Mouse (Mus musculus) E14TG2a.4 (cell line): Measurements from ENCODE around the gene Fut11.

ENCODE experiments used
- H3K27me3 ChIP-seq: 2 replicates; pipeline ENCODE4 v1.6.1; 2014; ENCODE audit warnings: low read length, control low read depth; ENCODE audit not compliant: insufficient read depth
- H3K36me3 ChIP-seq: 2 replicates; pipeline ENCODE4 v1.6.1; 2014; ENCODE audit warnings: low read length, control low read depth; ENCODE audit not compliant: insufficient read depth
- H3K4me1 ChIP-seq: replicated peaks from 2 replicates; pipeline ENCODE4 v1.6.1; 2014; ENCODE audit warnings: low read depth, low read length, control low read depth
- H3K4me3 ChIP-seq: replicated peaks from 2 replicates; pipeline ENCODE4 v1.5.1; 2014; ENCODE audit warnings: mild to moderate bottlenecking, low read length
- H3K9me3 ChIP-seq: 2 replicates; pipeline ENCODE4 v1.6.1; 2014; ENCODE audit warnings: low read length, control low read depth
- CTCF ChIP-seq: conservative IDR thresholded peaks from 2 replicates; pipeline ENCODE4 v1.5.1; 2014; ENCODE audit warnings: low read length
- NANOG ChIP-seq: IDR thresholded peaks from 2 replicates; pipeline ENCODE4 v1.6.1; 2014; ENCODE audit warnings: borderline replicate concordance, low read length, mixed read lengths
- POU5F1 ChIP-seq: IDR thresholded peaks from 2 replicates; pipeline ENCODE4 v1.6.1; 2014; ENCODE audit warnings: low read length, borderline replicate concordance

Fut11 gene

DNA sequence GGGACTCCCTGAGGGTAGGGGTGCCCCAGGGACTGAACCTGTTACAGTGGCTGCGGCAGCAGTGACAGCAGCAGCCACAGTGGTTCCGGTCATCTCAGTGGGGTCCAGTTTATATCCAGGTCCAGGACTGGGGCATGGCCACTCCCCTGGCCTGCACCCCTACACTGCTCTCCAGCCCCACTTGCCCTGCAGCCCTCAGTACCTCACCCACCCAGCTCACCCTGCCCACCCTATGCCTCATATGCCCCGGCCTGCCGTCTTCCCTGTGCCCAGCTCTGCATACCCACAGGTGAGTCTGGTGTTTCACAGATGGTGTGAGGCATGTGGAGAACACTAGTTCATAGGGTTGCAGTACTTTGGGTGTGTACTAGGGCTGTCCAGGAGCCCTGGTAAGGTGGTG, 26.6 kb downstream of the Fut11 start:
- no peak overlapping the region for H3K4me3 ChIP-seq
- H3K4me1 ChIP-seq: no peaks in the 10 kb centered on the region
- peaks cover 76% of the 10 kb centered on the region for H3K36me3 ChIP-seq
- H3K27me3 ChIP-seq: no peaks in the 10 kb centered on the region
- TF ChIP-seq CTCF (no peak), NANOG (no peak), POU5F1 (no peak)
- H3K9me3 ChIP-seq: no peaks in the 10 kb centered on the region

- no peak overlapping the region for H3K4me3 ChIP-seq
- TF ChIP-seq POU5F1 (no peak), CTCF (no peak), NANOG (no peak)
- H3K9me3 ChIP-seq: no peaks in the 10 kb centered on the region
- peaks cover 70% of the 10 kb centered on the region for H3K36me3 ChIP-seq
- peaks cover 4% of the 10 kb centered on the region for H3K4me1 ChIP-seq
- H3K27me3 ChIP-seq: no peaks in the 10 kb centered on the region
Observed at GRCm38 (mm10) chr14:20723006-20723405, 28.2 kb downstream of the Fut11 start.

- peaks cover 61% of the 10 kb centered on the region for H3K36me3 ChIP-seq
- no peak overlapping the region for H3K4me3 ChIP-seq
- no peaks in the 10 kb centered on the region for H3K27me3 ChIP-seq
- H3K4me1 ChIP-seq: peaks cover 13% of the 10 kb centered on the region
- TF ChIP-seq POU5F1 (no peak), NANOG (no peak), CTCF (peak; percentile 94)
- H3K9me3 ChIP-seq: no peaks in the 10 kb centered on the region
Observed at GRCm38 (mm10) chr14:20724043-20724442, 29.3 kb downstream of the Fut11 start.

DNA sequence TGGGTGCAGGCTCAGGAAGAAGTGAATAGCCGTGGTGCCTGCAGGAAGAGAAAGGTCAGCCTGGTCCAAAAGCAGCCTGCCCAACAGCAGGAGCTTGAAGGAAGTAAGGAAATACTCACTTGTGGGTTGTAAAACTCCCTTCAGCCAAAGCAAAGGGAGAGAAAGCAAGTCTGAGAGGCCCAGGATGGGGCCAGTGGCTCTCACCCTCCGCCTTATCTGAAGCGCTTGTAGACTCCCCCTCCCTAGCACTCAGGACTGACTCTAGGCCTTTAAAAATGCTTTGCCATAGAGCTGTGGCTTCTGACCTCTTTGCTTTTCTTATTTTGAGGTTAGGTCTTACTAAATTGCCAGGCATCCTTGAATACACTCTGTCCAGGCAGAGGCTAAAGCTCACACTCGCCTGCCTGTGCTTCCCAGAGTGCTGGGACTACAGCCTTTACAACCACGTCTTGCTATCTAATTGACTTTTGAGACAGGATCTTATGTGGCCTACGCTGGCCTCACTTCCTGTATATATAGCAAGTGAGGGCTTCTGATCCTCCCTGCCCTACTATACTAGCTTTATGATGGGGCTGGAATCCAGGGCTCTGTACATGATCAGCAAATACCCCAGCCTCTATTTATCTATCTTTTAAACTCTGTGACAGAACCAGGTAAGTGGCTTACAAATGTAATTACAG, 31.0 kb downstream of the Fut11 start:
- no peak for TF ChIP-seq NANOG
- no peak for TF ChIP-seq CTCF
- no peak for TF ChIP-seq POU5F1
- Histone ChIP-seq H3K36me3 (peaks cover 48% of the 10 kb centered on the region), H3K27me3 (peaks cover 12% of the 10 kb centered on the region), H3K4me1 (peaks cover 26% of the 10 kb centered on the region), H3K9me3 (no peaks in the 10 kb centered on the region), H3K4me3 (no peak overlapping the region)

DNA sequence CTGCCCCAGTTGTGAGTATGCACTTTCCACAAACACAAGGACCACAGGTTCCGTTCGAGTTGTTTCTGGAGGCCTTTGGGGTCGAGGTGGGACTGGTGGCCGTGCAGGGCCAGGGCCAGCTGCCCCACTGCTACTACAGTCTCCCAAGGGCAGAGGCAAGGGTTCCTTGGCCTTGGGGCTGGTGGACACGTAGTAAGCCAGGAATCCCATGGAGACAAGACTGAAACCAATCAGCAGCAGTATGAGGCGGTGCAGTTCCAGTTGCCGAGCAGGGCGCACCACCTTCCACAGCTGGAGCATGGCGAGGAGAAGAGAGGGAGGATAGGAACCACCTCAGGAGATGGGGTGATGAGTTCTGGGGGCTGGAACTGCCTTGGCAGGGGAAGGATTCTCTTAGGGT, 35.1 kb downstream of the Fut11 start:
- Histone ChIP-seq H3K9me3 (no peaks in the 10 kb centered on the region), H3K4me3 (peak overlapping the region; percentile 71), H3K4me1 (peaks cover 34% of the 10 kb centered on the region)

GRCm38 (mm10) chr14:20730853-20731602, 36.3 kb downstream of the Fut11 start:
- H3K36me3 ChIP-seq: peaks cover 20% of the 10 kb centered on the region
- TF ChIP-seq CTCF (no peak), POU5F1 (no peak), NANOG (no peak)
- no peak overlapping the region for H3K4me3 ChIP-seq

More for the DNA sequence above, 35.1 kb downstream of the Fut11 start:
- Histone ChIP-seq H3K27me3 (peaks cover 44% of the 10 kb centered on the region), H3K36me3 (peaks cover 17% of the 10 kb centered on the region)
- TF ChIP-seq CTCF: no peak

GRCm38 (mm10) chr14:20733041-20733951, 38.5 kb downstream of the Fut11 start:
- peaks cover 21% of the 10 kb centered on the region for H3K36me3 ChIP-seq
- TF ChIP-seq CTCF (no peak), POU5F1 (no peak), NANOG (no peak)
- H3K4me3 ChIP-seq: peak overlapping the region; percentile 88
- H3K27me3 ChIP-seq: peaks cover 49% of the 10 kb centered on the region
- H3K9me3 ChIP-seq: no peaks in the 10 kb centered on the region
- H3K4me1 ChIP-seq: peaks cover 58% of the 10 kb centered on the region

More at GRCm38 (mm10) chr14:20730853-20731602, 36.3 kb downstream of the Fut11 start:
- Histone ChIP-seq H3K4me1 (peaks cover 46% of the 10 kb centered on the region), H3K9me3 (no peaks in the 10 kb centered on the region), H3K27me3 (peaks cover 49% of the 10 kb centered on the region)
